Mouse (Mus musculus) layer of hippocampus, postnatal 36 days (tissue): Measurements from ENCODE around the gene Kmt5c. TPM values are rescaled to one million over a fixed set of nuclear protein-coding genes. Genes with fewer than 3 reads are reported as not detected.
A peak's percentile ranks its signal among the peaks of the same experiment; 100 is the strongest.

Experiments used
- DNase-seq, 2 experiments: peaks; one replicate each; pipeline ENCODE4 v3.0.0; 2022
- total RNA-seq, 2 experiments: library from RNA; stranded (reverse); gene quantifications; 2 replicates each; pipeline ENCODE4 v1.2.3; 2021

Kmt5c gene
- total RNA-seq = 10 to 100 TPM; 35.3 to 38.7 TPM

DNA sequence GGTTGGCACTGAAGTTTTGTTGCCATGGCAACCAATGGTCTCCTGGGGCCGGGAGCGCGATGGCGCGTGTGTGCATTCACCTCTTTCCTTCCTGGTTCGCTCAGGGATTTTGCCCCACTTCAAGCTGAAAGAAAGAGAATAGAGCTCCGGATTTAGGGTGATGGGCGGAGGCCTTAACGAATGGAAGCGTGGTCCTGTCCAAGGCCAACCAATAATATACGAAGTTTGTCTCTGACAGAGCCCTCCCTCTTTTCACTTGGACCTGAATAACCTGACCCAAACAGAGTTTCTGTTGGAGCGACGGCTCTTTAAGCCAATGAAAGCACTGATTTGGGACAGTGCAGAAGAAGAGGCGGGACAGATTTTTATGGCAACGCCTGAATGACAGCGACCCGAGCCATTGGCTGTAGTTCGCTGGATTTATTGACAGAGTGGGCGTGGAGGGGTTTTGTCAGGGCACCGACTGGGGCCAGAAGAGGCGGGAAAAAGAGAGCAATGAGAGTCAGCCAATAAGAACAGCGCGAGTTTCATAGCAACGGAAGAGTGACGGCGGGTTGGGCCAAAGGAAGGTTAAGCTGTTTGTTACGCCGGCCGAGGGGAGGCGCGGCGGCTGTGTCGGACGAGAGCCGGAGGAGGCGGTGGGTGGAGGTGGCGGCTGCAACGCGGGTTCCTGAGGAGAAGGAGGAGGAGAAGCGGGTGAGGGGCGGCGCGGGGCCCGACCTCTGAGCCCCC, at the start of gene Kmt5c:
Gene Kmt5c, plus strand, starts transcription at position 572 of the 732 bp plus-strand sequence.
- DNase-seq = peak; percentile 98 to 99

- DNase-seq = peak; percentile 80 to 81
These were observed 49.5 kb upstream of the Kmt5c start, which contains the start of gene Brsk1 for GRCm38 (mm10) chr7:4690387-4690786. Gene Brsk1 (plus strand): TSS chr7:4690604.

GRCm38 (mm10) chr7:4690951-4691653, 48.8 kb upstream of the Kmt5c start:
- peak in 1 of 2 experiments; percentile 43 for DNase-seq

GRCm38 (mm10) chr7:4693004-4693403, 46.9 kb upstream of the Kmt5c start:
- DNase-seq = no peak

DNA sequence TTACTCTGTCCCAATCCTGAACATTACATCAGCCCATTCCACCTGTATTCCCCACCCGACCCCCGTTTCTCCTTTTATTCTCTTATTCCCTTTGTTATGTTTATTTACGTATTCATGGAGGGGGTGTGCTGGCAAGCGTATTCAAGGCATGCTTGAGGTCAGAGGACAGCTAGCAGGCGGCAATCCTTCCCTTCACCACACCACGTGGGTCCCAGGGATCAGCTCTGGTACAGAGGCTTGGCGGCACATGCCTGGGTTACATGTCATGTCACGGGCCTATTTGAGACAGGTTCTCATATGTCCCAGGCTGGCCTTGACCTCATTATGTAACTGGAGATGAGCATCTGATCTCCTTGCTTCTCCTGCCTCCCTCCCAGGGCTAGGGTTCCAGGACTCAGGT, 37.6 kb upstream of the Kmt5c start:
- DNase-seq = no peak

DNA sequence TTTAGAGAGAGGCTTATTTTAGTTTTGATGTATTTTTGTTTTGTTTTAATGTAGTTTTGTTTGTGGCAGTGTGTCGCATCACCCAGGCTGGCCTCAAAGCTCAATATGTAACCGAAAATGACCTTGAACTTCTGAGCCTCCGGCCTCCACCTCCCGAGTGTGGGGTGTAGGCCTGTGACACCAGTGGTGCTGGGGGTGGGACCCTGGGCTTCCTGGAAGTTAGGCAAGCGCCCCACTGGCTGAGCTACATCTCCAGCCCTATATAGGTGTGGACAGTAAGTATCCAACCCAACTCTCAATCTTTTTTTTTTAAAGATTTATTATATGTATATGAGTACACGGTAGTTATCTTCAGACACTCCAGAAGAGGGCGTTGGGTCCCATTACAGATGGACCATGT, 36.7 kb upstream of the Kmt5c start:
- DNase-seq = no peak

- no peak for DNase-seq
These were observed 34.8 kb upstream of the Kmt5c start for GRCm38 (mm10) chr7:4705098-4705497.

- DNase-seq = no peak
These were observed 27.3 kb upstream of the Kmt5c start for GRCm38 (mm10) chr7:4712594-4712993.

DNA sequence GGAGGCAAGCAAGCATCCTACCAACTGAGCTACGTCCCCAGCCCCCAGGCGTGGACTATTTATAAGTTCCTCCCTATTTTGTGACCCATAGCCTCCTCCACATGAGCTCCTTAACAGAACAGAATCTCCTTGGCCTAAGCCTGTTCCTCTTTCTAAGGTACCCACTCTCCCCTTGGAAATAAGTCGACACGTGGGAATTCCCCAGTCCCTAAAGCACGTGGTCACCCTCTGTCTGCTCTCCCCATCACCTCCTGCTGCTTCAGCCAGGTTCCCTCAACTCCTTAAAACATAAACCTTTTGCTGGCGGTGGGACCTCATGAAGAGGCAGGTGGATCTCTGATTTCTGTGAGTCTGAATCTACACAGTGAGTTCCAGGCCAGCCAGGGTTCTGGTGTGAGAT, 23.0 kb upstream of the Kmt5c start:
- DNase-seq = no peak

DNA sequence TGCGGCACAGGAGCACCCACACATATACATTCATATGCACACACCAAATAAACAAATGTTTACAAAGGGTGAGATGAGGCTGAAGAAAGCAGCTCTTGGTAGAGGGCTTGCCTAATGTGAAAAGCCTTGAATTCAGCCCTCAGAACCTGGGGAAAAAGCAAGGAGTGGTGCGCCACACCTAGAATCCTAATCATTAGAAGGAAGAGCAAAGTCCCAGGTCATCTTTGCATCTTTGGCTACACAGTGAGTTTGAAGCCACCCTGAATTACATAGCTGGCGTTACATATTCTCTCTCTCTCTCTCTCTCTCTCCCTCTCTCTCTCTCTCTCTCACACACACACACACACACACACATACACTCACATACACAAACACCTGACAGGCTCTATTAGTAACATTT, 20.6 kb upstream of the Kmt5c start:
- DNase-seq = no peak

DNA sequence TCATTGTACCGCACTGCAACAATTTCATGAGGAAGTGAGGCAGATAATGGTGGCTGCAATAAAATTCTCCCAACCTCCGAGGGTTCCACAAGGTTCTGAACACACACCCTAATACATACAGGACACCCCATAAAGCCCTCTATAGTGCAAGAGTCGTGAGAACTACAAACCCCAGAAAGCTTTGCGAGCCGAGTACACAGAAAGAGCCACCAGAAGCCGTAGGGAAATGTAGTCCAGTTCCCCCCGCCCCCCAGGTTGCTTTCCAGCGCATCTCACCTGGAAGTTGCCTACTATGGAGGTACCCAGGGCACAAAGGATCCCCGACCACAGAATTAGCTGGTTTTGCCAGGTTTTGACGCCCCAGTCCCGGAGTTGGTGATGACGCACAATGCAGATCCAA, 16.4 kb upstream of the Kmt5c start:
- DNase-seq = peak; percentile 33 to 35

DNA sequence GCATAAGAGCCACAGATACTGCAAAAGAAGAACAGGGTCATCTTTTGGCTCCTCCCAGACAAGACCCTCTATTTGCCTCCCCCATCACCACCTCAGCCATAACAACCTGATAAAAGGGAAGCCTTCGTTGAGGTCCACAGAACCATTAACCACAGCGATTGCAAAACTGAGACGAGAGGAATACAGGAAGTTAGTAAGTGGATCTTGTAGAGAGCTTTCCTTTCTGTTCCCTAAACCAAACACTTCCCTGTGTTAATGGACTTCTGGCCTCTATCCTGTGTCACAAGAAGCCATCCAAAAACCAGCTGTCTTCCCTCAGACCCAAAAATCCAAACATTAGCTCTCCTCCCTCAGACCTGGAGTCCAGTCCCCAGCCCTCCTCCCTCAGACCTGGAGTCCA, 15.6 kb upstream of the Kmt5c start:
- no peak for DNase-seq

GRCm38 (mm10) chr7:4725169-4725568, 14.7 kb upstream of the Kmt5c start, which contains the start of gene Tmem150b:
Gene Tmem150b (minus strand): TSS chr7:4725249.
- no peak for DNase-seq

GRCm38 (mm10) chr7:4731090-4731489, 8.8 kb upstream of the Kmt5c start:
- no peak for DNase-seq

DNA sequence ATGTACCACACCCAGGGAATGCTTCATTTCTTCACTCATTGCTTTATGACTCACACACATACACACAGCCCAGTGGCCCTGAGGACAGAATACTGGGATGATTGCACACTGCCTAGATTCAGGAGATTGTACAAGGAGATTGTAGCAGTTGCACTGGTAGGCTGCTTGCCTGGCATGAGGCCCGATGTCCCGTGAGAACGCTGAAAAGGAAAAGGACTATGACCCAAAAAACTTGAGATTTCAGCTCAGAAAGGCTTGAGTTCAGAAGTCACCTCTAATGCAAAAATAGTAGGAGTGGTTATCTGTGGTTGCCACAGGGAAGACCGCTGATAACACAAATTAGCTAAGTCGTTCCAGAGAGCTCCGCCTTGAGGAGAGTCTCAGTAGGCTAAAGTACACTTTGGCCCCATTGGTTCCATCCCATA, 6.9 kb upstream of the Kmt5c start:
- DNase-seq = no peak

DNA sequence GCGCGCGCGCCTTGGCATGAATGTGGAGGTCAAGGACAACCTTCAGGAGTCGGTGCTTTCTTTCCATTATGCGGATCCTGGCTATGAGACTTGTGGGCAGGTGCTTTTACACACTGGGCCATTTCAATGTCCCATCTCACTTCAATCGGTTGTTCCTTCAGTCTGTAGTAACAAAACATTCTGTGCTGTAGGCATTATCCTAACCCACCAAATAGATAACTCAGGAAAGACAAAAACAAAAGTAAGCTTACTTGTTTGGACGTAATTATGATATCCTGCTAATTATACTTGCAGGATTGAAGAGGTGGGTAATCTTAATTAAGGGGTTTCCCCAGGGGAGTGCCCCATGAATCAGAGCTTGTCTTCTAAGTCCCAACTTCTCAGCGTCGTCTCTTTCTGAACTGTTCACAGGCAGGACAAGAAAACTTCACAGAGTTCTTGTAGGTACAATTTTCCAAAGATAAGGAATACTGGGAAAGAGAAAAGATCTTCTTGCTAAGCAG, 823 bp upstream of the Kmt5c start:
- no peak for DNase-seq

DNA sequence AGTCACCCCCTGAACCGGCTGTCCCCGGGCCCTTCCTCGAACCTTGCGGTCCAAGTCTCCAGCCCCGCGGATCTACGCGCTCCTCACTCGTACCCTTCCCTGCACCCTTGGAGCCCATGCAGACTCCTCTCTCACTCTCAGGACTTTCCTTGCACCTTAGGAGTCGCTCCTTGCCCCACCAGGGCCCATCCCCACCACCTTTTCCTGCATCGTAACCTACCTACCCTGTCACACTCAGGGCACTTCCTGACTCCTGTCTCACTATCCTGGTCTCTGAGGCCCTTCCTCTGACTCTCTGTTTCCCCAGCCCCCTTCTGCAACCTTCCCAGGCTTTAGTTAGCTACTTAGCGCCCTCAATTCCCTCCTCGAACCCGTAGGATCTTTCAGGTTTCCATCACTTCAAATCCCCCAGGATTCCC, 403 bp downstream of the Kmt5c start:
- DNase-seq = no peak

DNA sequence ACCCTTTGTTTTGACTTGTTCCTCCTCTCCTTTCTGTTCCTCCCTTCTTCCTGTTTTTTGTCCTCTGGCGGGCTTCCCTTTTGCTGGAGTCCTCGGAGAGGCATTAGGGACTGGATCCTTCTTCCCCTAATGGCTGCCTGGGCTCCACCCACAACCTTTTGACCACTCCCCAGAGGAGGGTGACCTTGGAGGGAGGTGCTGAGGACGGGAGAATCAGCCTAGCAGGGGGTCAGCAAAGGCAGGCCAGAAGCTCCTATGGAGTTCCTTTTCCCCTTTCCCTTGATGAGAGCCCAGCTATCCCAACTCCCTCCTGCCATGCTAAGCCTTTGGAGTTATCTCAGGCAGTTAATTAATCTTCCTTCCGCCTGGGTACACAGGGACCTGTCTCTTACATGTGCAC, 1.2 kb downstream of the Kmt5c start:
- DNase-seq = no peak

DNA sequence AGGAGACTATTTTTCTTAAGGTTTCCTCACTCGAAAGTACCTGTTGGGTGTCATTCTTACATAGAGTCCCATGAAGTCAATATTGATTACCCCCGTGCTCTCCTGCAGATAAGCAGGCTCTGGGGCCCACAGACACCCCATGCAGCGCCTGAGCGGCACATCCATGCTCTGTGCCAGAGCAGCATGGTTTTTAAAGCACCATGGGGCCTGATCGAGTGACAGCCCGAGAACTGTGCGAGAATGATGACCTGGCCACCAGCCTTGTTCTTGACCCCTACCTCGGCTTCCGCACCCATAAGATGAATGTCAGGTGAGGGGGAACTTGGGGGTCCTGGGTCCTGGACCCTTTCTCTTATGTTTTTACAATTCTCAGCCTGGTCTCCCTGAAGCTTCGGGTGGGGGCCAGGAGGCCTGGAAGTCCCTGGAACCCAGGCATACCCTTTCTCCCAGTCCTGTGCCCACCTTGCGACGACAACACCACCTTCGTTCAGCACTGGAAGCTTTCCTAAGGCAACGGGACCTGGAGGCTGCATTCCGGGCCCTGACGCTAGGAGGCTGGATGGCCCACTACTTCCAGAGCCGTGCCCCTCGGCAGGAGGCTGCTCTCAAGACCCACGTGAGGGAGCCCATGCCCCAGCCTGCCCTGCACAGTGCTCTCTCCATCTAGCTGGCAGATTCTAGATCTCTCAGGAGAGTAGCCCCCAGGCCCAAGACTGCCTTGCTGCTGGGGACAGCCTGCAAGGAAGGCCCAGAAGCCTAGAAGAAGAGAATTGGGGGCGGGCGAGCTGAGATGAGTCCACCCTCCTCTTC, 2.0 kb downstream of the Kmt5c start:
- no peak for DNase-seq

DNA sequence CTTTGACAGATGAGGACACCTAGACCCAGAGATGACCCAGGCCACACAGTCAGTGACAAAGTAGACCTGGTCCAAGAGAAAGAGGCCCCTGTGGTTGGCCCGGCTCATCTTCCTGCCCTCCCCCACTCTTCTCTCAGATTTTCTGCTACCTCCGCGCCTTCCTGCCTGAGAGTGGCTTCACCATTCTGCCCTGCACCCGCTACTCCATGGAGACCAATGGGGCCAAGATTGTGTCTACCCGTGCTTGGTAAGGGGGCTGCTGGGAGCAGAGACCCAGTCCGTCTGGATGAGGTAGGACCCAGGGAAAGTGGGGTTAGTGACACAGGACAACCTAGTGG, 2.5 kb downstream of the Kmt5c start:
- no peak for DNase-seq

- DNase-seq = no peak
These were observed 3.4 kb downstream of the Kmt5c start for GRCm38 (mm10) chr7:4743354-4743753.

- DNase-seq = no peak
These were observed 5.0 kb downstream of the Kmt5c start for GRCm38 (mm10) chr7:4744886-4745285.
